9 mouse cellular contexts compared by ENCODE assay signal in genomic region chr7:28943451-28944180, GRCm38 (mm10). TPM values are rescaled to one million over a fixed set of nuclear protein-coding genes. Genes with fewer than 3 reads are reported as not detected.
DNase-seq lines count a peak whose midpoint lies in the region; ATAC-seq and TF ChIP-seq lines count a peak whose summit lies in the region.
"Had no signal": no experiment of that assay in that cellular context is flagged by ENCODE, and none has a peak within 500 bp of the region (broad histone marks: within the 10 kb centered on the region; RNA-seq: fewer than 3 reads in every experiment).

No protein-coding gene starts in this region.

- peak overlapping the region; percentile 42; the same call in 1 of the 2 replicates for H3K27ac ChIP-seq in forebrain, embryonic 10.5 days
- H3K27ac ChIP-seq in forebrain, embryonic 12.5 days: no peak overlapping the region
- H3K27ac ChIP-seq in lung, embryonic 14.5 days (ENCODE audit: low read depth): peak overlapping the region; percentile 95
- peak overlapping the region; percentile 99 for H3K27ac ChIP-seq in embryonic fibroblast, embryonic 13.5 days (ENCODE audit: insufficient read depth, low read length)
- H3K27ac ChIP-seq in liver, postnatal 0 days (ENCODE audit: low read depth): peak overlapping the region; percentile 64; the same call in 1 of the 2 replicates
- H3K27ac ChIP-seq: liver, embryonic 14.5 days had no signal

- no peak overlapping the region for H3K9ac ChIP-seq in forebrain, embryonic 12.5 days
- no peak overlapping the region for H3K9ac ChIP-seq in lung, embryonic 14.5 days
- no peak overlapping the region for H3K9ac ChIP-seq in liver, postnatal 0 days (replicated peaks)
- H3K9ac ChIP-seq: liver, embryonic 14.5 days had no signal

- TF ChIP-seq CTCF in lung, embryonic 14.5 days (IDR thresholded peaks at IDR 0.05; ENCODE audit: low read depth): no peak
- TF ChIP-seq CTCF in embryonic fibroblast, embryonic 13.5 days (IDR thresholded peaks at IDR 0.05; ENCODE audit: borderline replicate concordance, insufficient read depth, low read length): no peak
- no peak for TF ChIP-seq CTCF in liver, postnatal 0 days (IDR thresholded peaks at IDR 0.05; ENCODE audit: low read depth)

- no peak overlapping the region for H3K4me2 ChIP-seq in forebrain, embryonic 12.5 days
- H3K4me2 ChIP-seq in lung, embryonic 14.5 days: peak overlapping the region; percentile 10; the same call in 1 of the 2 replicates
- no peak overlapping the region for H3K4me2 ChIP-seq in liver, postnatal 0 days (ENCODE audit: low read depth, low read length)

- H3K4me3 ChIP-seq in forebrain, embryonic 10.5 days: no peak overlapping the region
- no peak overlapping the region for H3K4me3 ChIP-seq in forebrain, embryonic 12.5 days (replicated peaks)
- H3K4me3 ChIP-seq in lung, embryonic 14.5 days (ENCODE audit: low read depth, low read length): no peak overlapping the region
- no peak overlapping the region for H3K4me3 ChIP-seq in embryonic fibroblast, embryonic 13.5 days (ENCODE audit: insufficient read depth, low read length)
- no peak overlapping the region for H3K4me3 ChIP-seq in liver, postnatal 0 days (ENCODE audit: low read depth, low read length)

- H3K9me3 ChIP-seq in forebrain, embryonic 10.5 days: no peaks in the 10 kb centered on the region
- no peaks in the 10 kb centered on the region for H3K9me3 ChIP-seq in forebrain, embryonic 12.5 days
- no peaks in the 10 kb centered on the region for H3K9me3 ChIP-seq in lung, embryonic 14.5 days (ENCODE audit: low read depth, low read length)
- H3K9me3 ChIP-seq in liver, postnatal 0 days (ENCODE audit: low read length): no peaks in the 10 kb centered on the region

- no peak for TF ChIP-seq EP300 in liver, postnatal 0 days (IDR thresholded peaks at IDR 0.05; ENCODE audit: low read depth)

- DNase-seq in forebrain, embryonic 10.5 days (ENCODE audit: extremely low spot score, low spot score): no peak
- DNase-seq in lung, embryonic 14.5 days: peak; percentile 54
- no peak for DNase-seq in lung, postnatal 10 days
- no peak for DNase-seq in liver, postnatal 0 days
- DNase-seq in urinary bladder, adult 18-20 months (ENCODE audit: low spot score in 2 of 2): no peak
- DNase-seq in c-Kit-positive CD71-positive TER-119-positive erythroid progenitor cells, embryonic 14.5 days (ENCODE audit: low spot score): no peak

- peaks cover 96% of the 10 kb centered on the region for H3K4me1 ChIP-seq in forebrain, embryonic 10.5 days
- peaks cover 48% of the 10 kb centered on the region for H3K4me1 ChIP-seq in forebrain, embryonic 12.5 days
- H3K4me1 ChIP-seq in lung, embryonic 14.5 days (ENCODE audit: insufficient read depth): peaks cover 52% of the 10 kb centered on the region
- peaks cover 56% of the 10 kb centered on the region for H3K4me1 ChIP-seq in embryonic fibroblast, embryonic 13.5 days (ENCODE audit: control insufficient read depth, insufficient read depth, low read length)
- H3K4me1 ChIP-seq in liver, postnatal 0 days (ENCODE audit: insufficient read depth): peaks cover 68% of the 10 kb centered on the region

- peaks cover 68% of the 10 kb centered on the region for H3K36me3 ChIP-seq in forebrain, embryonic 10.5 days (replicated peaks)
- no peaks in the 10 kb centered on the region for H3K36me3 ChIP-seq in forebrain, embryonic 12.5 days (replicated peaks)
- peaks cover 15% of the 10 kb centered on the region; the same call in 1 of the 2 replicates for H3K36me3 ChIP-seq in lung, embryonic 14.5 days (ENCODE audit: insufficient read depth)
- peaks cover 8% of the 10 kb centered on the region for H3K36me3 ChIP-seq in liver, postnatal 0 days (replicated peaks; ENCODE audit: insufficient read depth, low read length)

- 83% methylated on average over 5 of the region's 5 CpGs for WGBS in forebrain, embryonic 10.5 days
- WGBS in forebrain, embryonic 12.5 days: 78% methylated on average over 5 of the region's 5 CpGs
- WGBS in lung, embryonic 14.5 days: 37% methylated on average over 5 of the region's 5 CpGs
- 64% methylated on average over 5 of the region's 5 CpGs for WGBS in liver, postnatal 0 days (ENCODE audit: insufficient replicate concordance)

- ATAC-seq in forebrain, embryonic 12.5 days (ENCODE audit: low FRiP score): no peak
- ATAC-seq in lung, embryonic 14.5 days (ENCODE audit: insufficient read depth): peak; percentile 42; the same call in 1 of the 2 replicates
- no peak for ATAC-seq in liver, postnatal 0 days

- H3K27me3 ChIP-seq in forebrain, embryonic 10.5 days (ENCODE audit: poor library complexity, severe bottlenecking): no peaks in the 10 kb centered on the region
- H3K27me3 ChIP-seq in forebrain, embryonic 12.5 days: 0 out of 2 replicates have a peak, but pooled peaks cover 7% of the 10 kb centered on the region
- H3K27me3 ChIP-seq in lung, embryonic 14.5 days (ENCODE audit: insufficient read depth, low read length): no peaks in the 10 kb centered on the region
- H3K27me3 ChIP-seq in liver, postnatal 0 days (ENCODE audit: insufficient read depth, low read length): no peaks in the 10 kb centered on the region

- TF ChIP-seq POLR2A in embryonic fibroblast, embryonic 13.5 days (IDR thresholded peaks at IDR 0.05; ENCODE audit: low read depth, low read length): no peak

RNA-seq across cellular contexts. Expression of gene Actn4, which starts 18.5 kb away (rescaled TPM):
- 235 and 255 TPM in 2 replicates for polyA plus RNA-seq in forebrain, embryonic 10.5 days (2016; fragmentation: Nextera tagmentation; extraction: Ambion mirVana)
- 159 and 171 TPM in 2 replicates for polyA plus RNA-seq in forebrain, embryonic 12.5 days (2016; fragmentation: Nextera tagmentation; extraction: Ambion mirVana)
- 266 and 270 TPM in 2 replicates for polyA plus RNA-seq in lung, embryonic 14.5 days (2014; fragmentation: Nextera tagmentation; extraction: Ambion mirVana)
- polyA plus RNA-seq in embryonic fibroblast, embryonic 13.5 days (2011; ENCODE audit: insufficient read length, low read depth, missing spikeins): 446 and 575 TPM in 2 replicates
- 76.3 and 81.2 TPM in 2 replicates for polyA plus RNA-seq in liver, postnatal 0 days (2015; fragmentation: Nextera tagmentation; extraction: Ambion mirVana)

RNA-seq across cellular contexts. Expression of gene Eif3k, which starts 38.0 kb away (rescaled TPM):
- polyA plus RNA-seq in forebrain, embryonic 10.5 days (2016; fragmentation: Nextera tagmentation; extraction: Ambion mirVana): 415 and 425 TPM in 2 replicates
- polyA plus RNA-seq in forebrain, embryonic 12.5 days (2016; fragmentation: Nextera tagmentation; extraction: Ambion mirVana): 314 and 342 TPM in 2 replicates
- polyA plus RNA-seq in lung, embryonic 14.5 days (2014; fragmentation: Nextera tagmentation; extraction: Ambion mirVana): 392 and 398 TPM in 2 replicates
- 328 and 347 TPM in 2 replicates for polyA plus RNA-seq in embryonic fibroblast, embryonic 13.5 days (2011; ENCODE audit: insufficient read length, low read depth, missing spikeins)
- 162 and 166 TPM in 2 replicates for polyA plus RNA-seq in liver, postnatal 0 days (2015; fragmentation: Nextera tagmentation; extraction: Ambion mirVana)

RNA-seq across cellular contexts. Expression of gene Map4k1, which starts 38.2 kb away (rescaled TPM):
- 10.2 and 13.4 TPM in 2 replicates for polyA plus RNA-seq in forebrain, embryonic 10.5 days (2016; fragmentation: Nextera tagmentation; extraction: Ambion mirVana)
- polyA plus RNA-seq in forebrain, embryonic 12.5 days (2016; fragmentation: Nextera tagmentation; extraction: Ambion mirVana): 5.0 and 5.7 TPM in 2 replicates
- polyA plus RNA-seq in lung, embryonic 14.5 days (2014; fragmentation: Nextera tagmentation; extraction: Ambion mirVana): 8.5 and 10.7 TPM in 2 replicates
- 2.0 and 2.2 TPM in 2 replicates for polyA plus RNA-seq in embryonic fibroblast, embryonic 13.5 days (2011; ENCODE audit: insufficient read length, low read depth, missing spikeins)
- 11.9 and 16.5 TPM in 2 replicates for polyA plus RNA-seq in liver, postnatal 0 days (2015; fragmentation: Nextera tagmentation; extraction: Ambion mirVana)
